Mouse (Mus musculus) myocyte (in vitro differentiated cells): ENCODE data around the gene Ttll8. TPM values are rescaled to one million over a fixed set of nuclear protein-coding genes. Genes with fewer than 3 reads are reported as not detected.

Experiments used
- H3K27me3 ChIP-seq: one replicate; pipeline ENCODE4 v1.6.1; 2011; ENCODE audit not compliant: control insufficient read depth, insufficient read depth, insufficient read length
- H3K36me3 ChIP-seq: one replicate; pipeline ENCODE4 v1.6.1; 2011; ENCODE audit not compliant: control insufficient read depth, insufficient read depth
- H3K4me2 ChIP-seq: one replicate; pipeline ENCODE4 v1.6.1; 2011; ENCODE audit warnings: low read depth, control low read depth
- H3K4me3 ChIP-seq: one replicate; pipeline ENCODE4 v1.5.1; 2011; ENCODE audit warnings: mild to moderate bottlenecking, control low read depth, moderate library complexity
- H3K79me2 ChIP-seq: one replicate; pipeline ENCODE4 v1.6.1; 2011; ENCODE audit not compliant: control insufficient read depth, insufficient read depth
- H3ac ChIP-seq: one replicate; pipeline ENCODE4 v1.6.1; 2011; ENCODE audit not compliant: control insufficient read depth, insufficient read length
- CEBPB ChIP-seq: IDR thresholded peaks from 2 replicates; pipeline ENCODE4 v1.6.1; 2011; ENCODE audit warnings: mild to moderate bottlenecking, moderate library complexity; ENCODE audit not compliant: poor library complexity, insufficient read depth, severe bottlenecking
- E2F4 ChIP-seq: IDR thresholded peaks from one replicate; pipeline ENCODE4 v1.6.1; 2011; ENCODE audit warnings: mild to moderate bottlenecking, control low read depth, moderate library complexity; ENCODE audit not compliant: insufficient read depth
- MAX ChIP-seq: IDR thresholded peaks from one replicate; pipeline ENCODE4 v1.6.1; 2011; ENCODE audit warnings: low read depth, mild to moderate bottlenecking, control low read depth
- MYOD1 ChIP-seq, 3 experiments: IDR thresholded peaks; one replicate each; pipeline ENCODE4 v1.6.1; 2011; ENCODE audit warnings: control low read depth in 2 of 3, low read depth in 2 of 3, mild to moderate bottlenecking in 2 of 3, moderate library complexity in 1 of 3; ENCODE audit not compliant: insufficient read length in 2 of 3, control insufficient read depth in 1 of 3
- MYOG ChIP-seq, 3 experiments: IDR thresholded peaks; one replicate each; pipeline ENCODE4 v1.6.1; 2011; ENCODE audit warnings: control low read depth in 2 of 3, low read depth in 2 of 3, mild to moderate bottlenecking in 2 of 3; ENCODE audit not compliant: insufficient read length in 2 of 3, control insufficient read depth in 1 of 3, insufficient read depth in 1 of 3
- POLR2A ChIP-seq: IDR thresholded peaks from one replicate; pipeline ENCODE4 v1.6.1; 2011; ENCODE audit warnings: low read depth, mild to moderate bottlenecking, control low read depth, moderate library complexity; ENCODE audit not compliant: insufficient read length
- POLR2AphosphoS2 ChIP-seq: IDR thresholded peaks from one replicate; pipeline ENCODE4 v1.6.1; 2011; ENCODE audit warnings: low read depth, control low read depth; ENCODE audit not compliant: insufficient read length
- REST ChIP-seq: IDR thresholded peaks from one replicate; pipeline ENCODE4 v1.6.1; 2011; ENCODE audit warnings: mild to moderate bottlenecking, control low read depth, moderate library complexity; ENCODE audit not compliant: insufficient read depth, insufficient read length
- SRF ChIP-seq: IDR thresholded peaks from one replicate; pipeline ENCODE4 v1.6.1; 2011; ENCODE audit warnings: low read depth; ENCODE audit not compliant: control insufficient read depth, insufficient read length
- TCF12 ChIP-seq: IDR thresholded peaks from one replicate; pipeline ENCODE4 v1.6.1; 2011; ENCODE audit warnings: mild to moderate bottlenecking, control low read depth; ENCODE audit not compliant: poor library complexity, insufficient read depth, severe bottlenecking
- TCF3 ChIP-seq: IDR thresholded peaks from one replicate; pipeline ENCODE4 v1.6.1; 2011; ENCODE audit warnings: low read depth, control low read depth; ENCODE audit not compliant: insufficient read length
- USF1 ChIP-seq: IDR thresholded peaks from one replicate; pipeline ENCODE4 v1.6.1; 2011; ENCODE audit warnings: low read depth, mild to moderate bottlenecking, control low read depth, moderate library complexity
- polyA plus RNA-seq: library from polyadenylated mRNA; unstranded; fragments of >200 nt; fragmentation: generic; extraction: Trizol; gene quantifications from one replicate; pipeline ENCODE4 v1.2.1, GENCODE M21; 2012; ENCODE audit warnings: missing spikeins

Ttll8 gene
- polyA plus RNA-seq, 1 experiment = not detected

DNA sequence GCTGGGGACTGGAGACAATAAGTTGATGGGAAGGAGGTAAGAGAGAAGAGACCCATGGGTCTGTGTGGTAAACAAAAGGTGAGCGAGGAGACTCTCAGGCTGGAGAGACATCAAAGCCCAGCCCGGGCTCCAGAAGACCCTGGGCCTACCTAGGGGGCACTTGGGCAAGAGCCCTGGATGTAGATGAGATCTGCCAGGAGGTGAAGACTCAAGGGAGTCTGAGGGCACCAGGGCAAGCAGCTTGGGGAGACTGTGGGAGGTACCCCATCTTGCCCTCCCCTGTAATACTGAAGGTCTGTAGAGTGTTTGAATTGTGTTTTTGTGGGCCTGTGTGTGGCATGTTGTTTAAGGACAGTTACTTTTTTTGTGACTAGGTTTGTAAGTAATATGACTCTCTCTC is 95.5 kb downstream of the Ttll8 start:
- Histone ChIP-seq H3K36me3 (no peaks in the 10 kb centered on the region), H3K4me3 (no peak overlapping the region), H3ac (no peak overlapping the region), H3K79me2 (no peaks in the 10 kb centered on the region), H3K27me3 (no peaks in the 10 kb centered on the region), H3K4me2 (no peak overlapping the region)
- TF ChIP-seq SRF (no peak), TCF3 (no peak), MYOG (IDR thresholded peaks at IDR 0.05; ENCODE audit: control insufficient read depth in 1 of 3, insufficient read depth in 1 of 3, insufficient read length in 2 of 3, low read depth in 2 of 3) (no peak), USF1 (no peak), MAX (no peak), POLR2A (no peak)

DNA sequence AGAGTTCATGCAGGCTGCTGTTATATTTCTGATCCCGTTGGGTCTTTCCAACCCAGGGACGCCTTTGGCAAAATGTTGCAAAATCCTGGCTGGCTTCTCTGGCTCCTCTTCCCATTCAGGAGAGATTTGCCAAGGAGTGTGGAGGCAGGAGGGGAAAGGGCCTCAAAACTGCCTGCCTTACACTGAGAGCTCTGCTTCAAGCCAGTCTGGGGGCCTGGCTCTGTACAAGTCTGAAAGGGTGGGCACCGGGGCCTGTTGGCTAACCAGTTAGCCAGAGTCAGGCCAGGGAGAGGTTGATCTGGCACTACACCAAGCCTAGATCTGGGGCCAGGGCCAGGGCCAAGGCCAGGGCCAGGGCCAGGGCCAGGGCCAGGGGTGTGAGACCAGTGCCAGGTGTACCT is 96.1 kb downstream of the Ttll8 start:
- no peaks in the 10 kb centered on the region for H3K36me3 ChIP-seq
- no peaks in the 10 kb centered on the region for H3K79me2 ChIP-seq
- H3K27me3 ChIP-seq = no peaks in the 10 kb centered on the region
- H3ac ChIP-seq = no peak overlapping the region
- no peak overlapping the region for H3K4me3 ChIP-seq
- TF ChIP-seq MAX (no peak), USF1 (no peak), MYOG (IDR thresholded peaks at IDR 0.05; ENCODE audit: control insufficient read depth in 1 of 3, insufficient read depth in 1 of 3, insufficient read length in 2 of 3, low read depth in 2 of 3) (no peak), TCF3 (no peak), CEBPB (no peak), SRF (no peak), TCF12 (no peak), MYOD1 (IDR thresholded peaks at IDR 0.05; ENCODE audit: control insufficient read depth in 1 of 3, insufficient read length in 2 of 3, low read depth in 2 of 3) (no peak), POLR2AphosphoS2 (no peak), E2F4 (no peak)
- H3K4me2 ChIP-seq = no peak overlapping the region

DNA sequence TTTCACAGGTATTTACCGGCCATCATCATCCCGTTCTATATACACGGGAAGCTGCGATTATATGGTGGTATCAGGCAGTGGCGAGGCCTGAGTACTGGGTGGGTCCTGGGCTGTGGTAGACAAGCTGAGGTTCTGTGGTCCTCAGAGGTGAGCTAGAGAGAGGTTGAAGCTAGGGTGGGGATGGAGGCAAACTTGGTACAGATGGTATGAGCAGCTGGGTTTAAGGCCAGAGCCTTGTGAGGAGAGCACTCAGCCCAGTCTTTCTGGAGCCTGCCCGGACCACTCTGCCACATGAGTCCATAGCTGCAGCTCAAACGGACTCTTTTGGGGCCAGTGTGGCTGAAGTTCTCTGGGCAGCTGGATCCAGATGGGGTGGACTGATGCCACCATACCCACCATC is 96.9 kb downstream of the Ttll8 start:
- Histone ChIP-seq H3K79me2 (no peaks in the 10 kb centered on the region), H3K4me2 (no peak overlapping the region), H3K36me3 (no peaks in the 10 kb centered on the region), H3K4me3 (no peak overlapping the region), H3K27me3 (no peaks in the 10 kb centered on the region), H3ac (no peak overlapping the region)
- TF ChIP-seq POLR2A = no peak

DNA sequence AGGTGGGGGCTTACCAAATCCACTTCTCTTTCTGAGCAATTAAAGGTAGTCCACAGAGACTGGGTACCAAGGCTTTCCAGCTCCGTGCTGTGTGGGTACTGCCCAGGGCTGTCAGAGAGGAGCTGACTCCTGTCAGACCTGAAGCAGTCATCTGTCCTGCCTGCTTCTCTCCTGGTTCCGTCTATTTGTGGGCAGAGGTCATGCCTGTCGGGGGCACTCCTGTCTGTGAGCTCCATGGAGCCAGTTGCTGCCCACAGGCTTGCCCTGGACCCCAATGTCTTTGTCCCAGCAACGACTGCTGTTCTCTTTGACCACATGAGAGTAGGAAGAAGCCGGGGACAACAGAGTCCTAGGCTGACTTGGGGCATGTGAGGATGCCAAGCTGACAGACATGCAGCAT is 97.6 kb downstream of the Ttll8 start:
- no peaks in the 10 kb centered on the region for H3K36me3 ChIP-seq

DNA sequence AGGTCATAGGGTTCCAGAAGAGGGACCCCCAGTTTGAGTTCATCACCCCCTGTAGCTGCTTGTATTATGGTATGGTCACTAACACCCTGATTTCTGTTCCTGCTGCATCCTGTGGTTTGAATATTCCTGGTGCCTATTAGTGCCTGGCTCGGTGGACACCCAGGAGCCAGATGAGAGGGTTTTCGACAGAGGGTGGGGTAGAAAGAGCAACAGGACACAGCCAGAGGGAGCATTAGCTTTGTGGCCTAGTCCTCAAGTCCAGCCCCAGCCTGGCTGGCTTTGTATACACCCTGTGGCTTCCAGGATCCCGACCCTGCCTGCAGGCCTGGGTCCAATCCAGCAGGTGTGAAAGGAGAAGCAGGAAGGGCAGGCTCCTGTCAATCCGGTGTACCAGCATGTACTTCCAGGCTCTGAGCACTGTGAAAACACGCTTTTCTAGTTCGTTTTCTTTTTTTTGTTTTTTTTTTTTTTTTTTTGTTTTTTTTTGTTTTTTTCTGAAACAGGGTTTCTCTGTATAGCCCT is 98.3 kb downstream of the Ttll8 start:
- Histone ChIP-seq H3K27me3 (no peaks in the 10 kb centered on the region), H3K79me2 (no peaks in the 10 kb centered on the region), H3K4me2 (peak overlapping the region; percentile 79), H3ac (no peak overlapping the region), H3K4me3 (no peak overlapping the region), H3K36me3 (no peaks in the 10 kb centered on the region)
- TF ChIP-seq SRF = peak; percentile 42
- no peak for TF ChIP-seq TCF3

More for the DNA sequence above, 97.6 kb downstream of the Ttll8 start:
- Histone ChIP-seq H3K27me3 (no peaks in the 10 kb centered on the region), H3K4me2 (no peak overlapping the region), H3ac (no peak overlapping the region), H3K79me2 (no peaks in the 10 kb centered on the region), H3K4me3 (no peak overlapping the region)
- no peak for TF ChIP-seq MAX
- no peak for TF ChIP-seq TCF3
- no peak for TF ChIP-seq CEBPB
- no peak for TF ChIP-seq SRF
- no peak for TF ChIP-seq MYOD1 (IDR thresholded peaks at IDR 0.05; ENCODE audit: control insufficient read depth in 1 of 3, insufficient read length in 2 of 3, low read depth in 2 of 3)
- TF ChIP-seq POLR2A = no peak
- no peak for TF ChIP-seq REST
- no peak for TF ChIP-seq POLR2AphosphoS2
- no peak for TF ChIP-seq TCF12
- no peak for TF ChIP-seq MYOG (IDR thresholded peaks at IDR 0.05; ENCODE audit: control insufficient read depth in 1 of 3, insufficient read depth in 1 of 3, insufficient read length in 2 of 3, low read depth in 2 of 3)
- no peak for TF ChIP-seq E2F4
- TF ChIP-seq USF1 = no peak
